Mouse (Mus musculus): ENCODE data around the gene Hoxb4. TPM values are rescaled to one million over a fixed set of nuclear protein-coding genes. Genes with fewer than 3 reads are reported as not detected.

Gene Hoxb4
- polyA plus RNA-seq, 1 experiment from 2014 or later = not detected

DNA sequence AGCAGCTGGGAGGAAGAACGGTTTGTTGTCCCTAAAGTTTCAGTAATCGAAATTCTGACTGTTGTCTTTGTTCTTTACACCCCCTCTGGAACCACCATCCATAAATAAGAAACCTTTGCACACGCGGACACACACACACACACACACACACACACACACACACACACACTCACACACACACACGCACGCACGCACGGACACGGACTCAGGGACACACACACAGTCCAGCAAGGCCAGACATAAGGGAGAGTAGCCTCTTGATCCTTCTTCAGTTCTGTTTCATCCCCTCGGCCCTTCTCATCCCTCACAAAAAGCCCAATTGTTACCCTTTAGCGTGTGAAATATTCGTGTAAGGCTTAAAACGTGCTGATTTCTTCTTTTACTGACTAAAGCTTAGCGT is 39.7 kb upstream of the Hoxb4 start:
- ATAC-seq = no peak
- WGBS = 16% methylated on average over 14 of the region's 14 CpGs

DNA sequence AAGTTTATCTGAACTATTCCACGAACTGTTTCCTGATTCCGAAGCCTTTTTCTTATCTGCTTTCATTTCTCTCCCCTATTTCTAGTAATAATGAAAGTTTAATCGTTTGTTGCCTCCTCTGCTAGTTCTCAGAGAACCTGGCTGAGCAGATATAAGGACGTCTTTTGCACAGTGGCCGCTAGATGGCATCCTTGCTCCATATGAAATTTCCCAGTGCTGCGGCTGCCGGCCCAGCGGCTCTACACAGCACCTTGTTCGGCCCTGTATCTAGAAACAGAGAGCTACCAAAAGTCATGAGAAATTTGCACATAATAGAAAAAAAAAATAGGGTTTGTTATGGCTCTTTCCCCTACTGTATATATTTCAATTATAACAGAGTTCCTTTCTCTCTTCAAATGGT is 39.3 kb upstream of the Hoxb4 start:
- H3K9me3 ChIP-seq (ENCODE audit: control insufficient read depth, low read length) = no peaks in the 10 kb centered on the region
- under 1% methylated on average over 9 of the region's 9 CpGs for whole genome bisulfite sequencing
- peaks cover 88% of the 10 kb centered on the region for H3K27me3 ChIP-seq (replicated peaks; ENCODE audit: control insufficient read depth, insufficient read depth, low read length)
- H3K4me1 ChIP-seq (replicated peaks; ENCODE audit: control insufficient read depth, insufficient read depth, low read length) = no peaks in the 10 kb centered on the region; the same call in 1 of the 2 replicates
- H3K9ac ChIP-seq (replicated peaks; ENCODE audit: low read depth, low read length) = no peak overlapping the region
- H3K36me3 ChIP-seq (ENCODE audit: control insufficient read depth, insufficient read depth) = no peaks in the 10 kb centered on the region
- no peak overlapping the region for H3K4me2 ChIP-seq (ENCODE audit: low read length)
- ATAC-seq = peak; percentile 20; the same call in 1 of the 2 replicates
- H3K27ac ChIP-seq (ENCODE audit: low read length) = no peak overlapping the region
- H3K4me3 ChIP-seq (replicated peaks; ENCODE audit: low read length) = no peak overlapping the region

More for the DNA sequence above, 39.7 kb upstream of the Hoxb4 start:
- no peak overlapping the region for H3K9ac ChIP-seq (replicated peaks; ENCODE audit: low read depth, low read length)
- H3K4me1 ChIP-seq (replicated peaks; ENCODE audit: control insufficient read depth, insufficient read depth, low read length) = no peaks in the 10 kb centered on the region
- no peak overlapping the region for H3K4me3 ChIP-seq (replicated peaks; ENCODE audit: low read length)
- no peaks in the 10 kb centered on the region for H3K9me3 ChIP-seq (ENCODE audit: control insufficient read depth, low read length)
- no peak overlapping the region for H3K27ac ChIP-seq (ENCODE audit: low read length)
- H3K36me3 ChIP-seq (ENCODE audit: control insufficient read depth, insufficient read depth) = no peaks in the 10 kb centered on the region
- H3K4me2 ChIP-seq (ENCODE audit: low read length) = no peak overlapping the region
- H3K27me3 ChIP-seq (replicated peaks; ENCODE audit: control insufficient read depth, insufficient read depth, low read length) = peaks cover 88% of the 10 kb centered on the region

- no peak overlapping the region for H3K4me2 ChIP-seq (ENCODE audit: low read length)
- H3K9ac ChIP-seq (replicated peaks; ENCODE audit: low read depth, low read length) = no peak overlapping the region
- no peak overlapping the region for H3K27ac ChIP-seq (ENCODE audit: low read length)
- no peak overlapping the region for H3K4me3 ChIP-seq (replicated peaks; ENCODE audit: low read length)
- no peaks in the 10 kb centered on the region for H3K36me3 ChIP-seq (ENCODE audit: control insufficient read depth, insufficient read depth)
- no peak for ATAC-seq
- H3K4me1 ChIP-seq (replicated peaks; ENCODE audit: control insufficient read depth, insufficient read depth, low read length) = peaks cover 4% of the 10 kb centered on the region; the same call in 1 of the 2 replicates
- H3K27me3 ChIP-seq (replicated peaks; ENCODE audit: control insufficient read depth, insufficient read depth, low read length) = peaks cover 88% of the 10 kb centered on the region
- whole genome bisulfite sequencing = 1% methylated on average over 31 of the region's 31 CpGs
- no peaks in the 10 kb centered on the region for H3K9me3 ChIP-seq (ENCODE audit: control insufficient read depth, low read length)
Observed at GRCm38 (mm10) chr11:96279421-96280233, 38.4 kb upstream of the Hoxb4 start.

GRCm38 (mm10) chr11:96280399-96281378 is 37.4 kb upstream of the Hoxb4 start:
- no peak overlapping the region for H3K9ac ChIP-seq (replicated peaks; ENCODE audit: low read depth, low read length)
- H3K27me3 ChIP-seq (replicated peaks; ENCODE audit: control insufficient read depth, insufficient read depth, low read length) = peaks cover 84% of the 10 kb centered on the region
- no peak overlapping the region for H3K4me3 ChIP-seq (replicated peaks; ENCODE audit: low read length)
- H3K4me2 ChIP-seq (ENCODE audit: low read length) = no peak overlapping the region
- H3K9me3 ChIP-seq (ENCODE audit: control insufficient read depth, low read length) = no peaks in the 10 kb centered on the region
- H3K4me1 ChIP-seq (replicated peaks; ENCODE audit: control insufficient read depth, insufficient read depth, low read length) = peaks cover 4% of the 10 kb centered on the region; the same call in 1 of the 2 replicates
- WGBS = 4% methylated on average over 8 of the region's 8 CpGs
- no peak overlapping the region for H3K27ac ChIP-seq (ENCODE audit: low read length)
- no peak for ATAC-seq
- no peaks in the 10 kb centered on the region for H3K36me3 ChIP-seq (ENCODE audit: control insufficient read depth, insufficient read depth)

- Histone ChIP-seq H3K4me2 (ENCODE audit: low read length) (no peak overlapping the region), H3K4me3 (replicated peaks; ENCODE audit: low read length) (no peak overlapping the region), H3K9me3 (ENCODE audit: control insufficient read depth, low read length) (no peaks in the 10 kb centered on the region), H3K9ac (replicated peaks; ENCODE audit: low read depth, low read length) (no peak overlapping the region), H3K27ac (ENCODE audit: low read length) (no peak overlapping the region), H3K27me3 (replicated peaks; ENCODE audit: control insufficient read depth, insufficient read depth, low read length) (peaks cover 84% of the 10 kb centered on the region), H3K4me1 (replicated peaks; ENCODE audit: control insufficient read depth, insufficient read depth, low read length) (peaks cover 4% of the 10 kb centered on the region; the same call in 1 of the 2 replicates), H3K36me3 (ENCODE audit: control insufficient read depth, insufficient read depth) (no peaks in the 10 kb centered on the region)
- 3% methylated on average over 18 of the region's 18 CpGs for WGBS
- ATAC-seq = no peak
Observed at GRCm38 (mm10) chr11:96281396-96281795, 36.7 kb upstream of the Hoxb4 start.

GRCm38 (mm10) chr11:96281855-96282570 is 36.1 kb upstream of the Hoxb4 start, which contains the start of gene Hoxb8:
Hoxb8 (plus strand) TSS chr11:96281905.
- Histone ChIP-seq H3K27ac (ENCODE audit: low read length) (no peak within 1 kb of the TSS), H3K27me3 (replicated peaks; ENCODE audit: control insufficient read depth, insufficient read depth, low read length) (peaks cover 84% of the 10 kb centered on the region), H3K4me1 (replicated peaks; ENCODE audit: control insufficient read depth, insufficient read depth, low read length) (peaks cover 4% of the 10 kb centered on the region; the same call in 1 of the 2 replicates), H3K36me3 (ENCODE audit: control insufficient read depth, insufficient read depth) (no peaks in the 10 kb centered on the region), H3K4me3 (replicated peaks; ENCODE audit: low read length) (no peak within 1 kb of the TSS), H3K4me2 (ENCODE audit: low read length) (no peak within 1 kb of the TSS), H3K9me3 (ENCODE audit: control insufficient read depth, low read length) (no peaks in the 10 kb centered on the region), H3K9ac (replicated peaks; ENCODE audit: low read depth, low read length) (no peak within 1 kb of the TSS)
- ATAC-seq = no peak
- WGBS = 2% methylated on average over 27 of the region's 27 CpGs

GRCm38 (mm10) chr11:96282795-96283430 is 35.2 kb upstream of the Hoxb4 start:
- no peak for ATAC-seq
- Histone ChIP-seq H3K4me2 (ENCODE audit: low read length) (no peak overlapping the region), H3K9me3 (ENCODE audit: control insufficient read depth, low read length) (no peaks in the 10 kb centered on the region), H3K27ac (ENCODE audit: low read length) (no peak overlapping the region), H3K27me3 (replicated peaks; ENCODE audit: control insufficient read depth, insufficient read depth, low read length) (peaks cover 84% of the 10 kb centered on the region), H3K9ac (replicated peaks; ENCODE audit: low read depth, low read length) (no peak overlapping the region), H3K4me1 (replicated peaks; ENCODE audit: control insufficient read depth, insufficient read depth, low read length) (peaks cover 4% of the 10 kb centered on the region; the same call in 1 of the 2 replicates), H3K4me3 (replicated peaks; ENCODE audit: low read length) (no peak overlapping the region), H3K36me3 (ENCODE audit: control insufficient read depth, insufficient read depth) (no peaks in the 10 kb centered on the region)
- under 1% methylated on average over 48 of the region's 49 CpGs for WGBS

DNA sequence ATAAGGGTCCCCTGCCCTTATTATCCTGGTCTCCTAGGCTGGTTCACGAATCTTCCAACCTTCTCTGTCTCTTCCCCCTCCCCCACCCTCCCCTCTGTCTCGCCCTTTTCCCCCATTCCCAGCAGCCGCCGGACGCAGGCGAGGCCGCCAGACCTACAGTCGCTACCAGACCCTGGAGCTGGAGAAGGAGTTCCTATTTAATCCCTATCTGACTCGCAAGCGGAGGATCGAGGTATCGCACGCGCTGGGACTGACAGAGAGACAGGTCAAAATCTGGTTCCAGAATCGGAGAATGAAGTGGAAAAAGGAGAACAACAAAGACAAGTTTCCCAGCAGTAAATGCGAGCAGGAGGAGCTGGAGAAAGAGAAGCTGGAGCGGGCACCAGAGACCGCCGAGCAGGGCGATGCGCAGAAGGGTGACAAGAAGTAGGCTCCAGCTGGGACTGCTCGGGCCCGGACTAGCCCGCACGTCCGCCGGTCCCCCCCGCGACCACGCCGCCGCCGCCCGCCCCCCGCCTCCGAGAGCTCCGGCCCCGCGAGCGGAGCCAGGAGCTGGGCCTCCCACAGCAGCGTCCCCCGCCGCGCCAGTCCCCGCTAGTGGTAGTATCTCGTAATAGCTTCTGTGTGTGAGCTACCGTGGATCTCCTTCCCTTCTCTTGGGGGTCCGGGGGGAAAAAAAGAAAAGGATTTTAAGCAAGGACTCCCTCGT is 33.9 kb upstream of the Hoxb4 start:
- Histone ChIP-seq H3K4me1 (replicated peaks; ENCODE audit: control insufficient read depth, insufficient read depth, low read length) (peaks cover 4% of the 10 kb centered on the region; the same call in 1 of the 2 replicates), H3K9ac (replicated peaks; ENCODE audit: low read depth, low read length) (no peak overlapping the region), H3K27me3 (replicated peaks; ENCODE audit: control insufficient read depth, insufficient read depth, low read length) (peaks cover 84% of the 10 kb centered on the region), H3K4me2 (ENCODE audit: low read length) (peak overlapping the region; percentile 42), H3K4me3 (replicated peaks; ENCODE audit: low read length) (peak overlapping the region; percentile 26), H3K9me3 (ENCODE audit: control insufficient read depth, low read length) (no peaks in the 10 kb centered on the region), H3K27ac (ENCODE audit: low read length) (no peak overlapping the region), H3K36me3 (ENCODE audit: control insufficient read depth, insufficient read depth) (no peaks in the 10 kb centered on the region)
- WGBS = under 1% methylated on average over 42 of the region's 49 CpGs
- no peak for ATAC-seq

Measured in forebrain, embryonic 16.5 days (tissue).